In the genomic region with DNA sequence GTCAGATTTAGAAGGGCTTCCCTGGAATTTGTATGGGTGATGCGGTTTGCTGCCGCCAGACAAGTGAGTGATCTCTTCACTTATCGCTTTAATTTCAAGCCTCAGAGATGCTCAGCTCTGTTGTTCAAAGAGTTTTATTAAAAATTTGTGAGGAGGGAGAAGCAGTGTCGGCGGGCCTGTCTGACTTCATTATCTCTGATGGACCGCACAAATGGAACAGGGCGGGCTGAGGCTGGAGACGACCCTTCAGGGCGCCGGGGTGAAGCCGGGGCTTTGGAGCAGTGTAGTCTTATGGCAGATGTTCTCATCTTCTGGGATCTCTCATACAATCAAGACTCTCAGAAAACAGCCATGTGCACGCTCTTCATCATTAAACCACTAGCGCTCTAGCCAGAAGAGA, we compare ENCODE assay signal across 11 mouse cellular contexts.
"Had no signal": no experiment of that assay in that cellular context is flagged by ENCODE, and none has a peak within 500 bp of the region (broad histone marks: within the 10 kb centered on the region; RNA-seq: fewer than 3 reads in every experiment).

No protein-coding gene starts in this region.

- DNase-seq: right cerebral cortex, adult 18-20 months; right cerebral cortex, postnatal 14 days; right cerebral cortex, postnatal 25 days; right cerebral cortex, postnatal 4 days; spleen, adult 18-20 months; thymus, adult 18-20 months; thymus, adult 2 months; thymus, postnatal 14 days; thymus, postnatal 25 days; thymus, postnatal 36 days; thymus, postnatal 4 days had no signal
